Mouse (Mus musculus) embryonic fibroblast, embryonic 13.5 days (primary cell): ENCODE results near the gene Grrp1. TPM values are rescaled to one million over a fixed set of nuclear protein-coding genes. Genes with fewer than 3 reads are reported as not detected.

Experiments used
- H3K27ac ChIP-seq: 2 replicates; pipeline ENCODE4 v1.5.1; 2012; ENCODE audit warnings: low read length, control low read depth, inconsistent platforms; ENCODE audit not compliant: insufficient read depth
- H3K4me1 ChIP-seq: 2 replicates; pipeline ENCODE4 v1.6.1; 2011; ENCODE audit warnings: low read length; ENCODE audit not compliant: control insufficient read depth, insufficient read depth
- H3K4me3 ChIP-seq: 2 replicates; pipeline ENCODE4 v1.5.1; 2011; ENCODE audit warnings: mild to moderate bottlenecking, control low read depth, low read length; ENCODE audit not compliant: insufficient read depth
- CTCF ChIP-seq: IDR thresholded peaks from 2 replicates; pipeline ENCODE4 v1.5.1; 2011; ENCODE audit warnings: mild to moderate bottlenecking, control low read depth, low read length, moderate library complexity, borderline replicate concordance; ENCODE audit not compliant: insufficient read depth
- POLR2A ChIP-seq: IDR thresholded peaks from 2 replicates; pipeline ENCODE4 v1.6.1; 2011; ENCODE audit warnings: low read depth, mild to moderate bottlenecking, control low read depth, low read length, moderate library complexity
- polyA plus RNA-seq: library from polyadenylated mRNA; stranded (reverse); fragments of >200 nt; gene quantifications from 2 replicates; pipeline ENCODE4 v1.2.4, GENCODE M21; 2011; ENCODE audit warnings: low read depth; ENCODE audit not compliant: missing spikeins, insufficient read length

The Grrp1 gene
- polyA plus RNA-seq, 1 experiment, result not detected

DNA sequence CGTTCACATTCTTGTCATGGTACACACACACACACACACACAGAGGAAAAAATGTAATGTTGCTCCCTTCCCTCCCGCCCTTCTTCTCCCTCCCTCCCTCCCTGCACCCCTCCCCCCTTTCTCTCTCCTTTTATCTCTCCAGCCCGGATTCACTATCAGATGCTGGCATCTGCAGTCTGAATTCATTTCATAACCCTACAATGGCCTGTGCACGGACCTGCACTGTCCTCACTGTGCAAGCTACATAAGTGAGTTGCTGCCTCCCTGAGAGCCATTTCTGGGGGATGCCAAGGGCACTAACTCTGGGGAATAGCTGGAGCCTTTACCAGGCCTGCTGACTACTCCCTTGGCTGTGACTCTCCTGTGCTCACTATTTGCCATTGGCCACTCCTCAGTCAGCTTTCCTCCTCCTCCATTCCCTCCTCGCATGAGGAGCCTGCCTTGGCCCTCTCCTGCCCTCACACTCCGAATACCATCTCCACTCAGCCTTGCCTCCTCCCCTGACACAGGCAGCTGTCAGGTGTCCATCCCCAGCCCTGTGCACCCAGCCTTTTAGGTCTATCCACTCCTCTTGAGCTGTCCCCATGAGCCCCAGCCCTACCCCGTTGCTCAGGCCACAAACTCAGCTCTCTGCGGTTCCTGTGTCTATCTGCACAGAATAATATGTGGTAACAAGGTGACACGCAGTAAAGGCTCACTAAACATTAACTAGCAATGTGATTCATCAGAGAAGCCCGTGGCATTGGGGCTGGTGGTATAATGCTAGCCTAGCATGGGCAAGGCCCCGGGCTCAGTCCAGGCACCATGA, 30.9 kb downstream of the Grrp1 start:
- TF ChIP-seq CTCF (no peak), POLR2A (no peak)
- Histone ChIP-seq H3K4me3 (no peak overlapping the region), H3K27ac (no peak overlapping the region), H3K4me1 (no peaks in the 10 kb centered on the region)

DNA sequence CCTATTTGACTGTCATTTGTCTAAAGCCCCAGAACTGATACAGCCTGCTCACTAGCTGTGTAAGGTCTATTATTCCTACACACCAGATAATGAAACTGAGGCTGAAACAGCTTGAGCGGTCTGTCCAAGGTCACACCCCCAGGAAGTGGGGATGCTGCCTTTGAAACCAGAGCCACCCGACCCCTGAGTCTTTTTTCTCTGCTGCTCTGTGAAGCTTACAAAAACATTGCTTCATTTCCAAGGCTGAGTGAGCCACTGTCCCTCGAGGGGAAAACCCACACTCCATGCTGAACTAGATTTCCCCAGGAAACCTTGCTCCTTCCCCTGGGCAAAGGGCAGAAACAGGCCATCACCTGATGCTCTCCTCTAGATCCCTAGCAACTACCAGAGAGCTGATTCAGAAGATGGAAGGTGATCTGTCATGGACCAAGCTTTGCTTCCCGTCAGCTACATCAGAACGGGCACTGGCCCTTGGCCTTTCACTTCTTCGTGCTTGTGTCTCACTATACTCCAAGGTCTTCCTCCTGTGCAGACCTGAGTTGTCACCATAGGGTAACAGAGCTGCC, 47.3 kb downstream of the Grrp1 start:
- Histone ChIP-seq H3K4me1 (no peaks in the 10 kb centered on the region), H3K4me3 (no peak overlapping the region), H3K27ac (no peak overlapping the region)
- TF ChIP-seq POLR2A (no peak), CTCF (no peak)

GRCm38 (mm10) chr4:134203340-134203896, 50.5 kb downstream of the Grrp1 start:
- TF ChIP-seq CTCF (no peak), POLR2A (no peak)
- no peaks in the 10 kb centered on the region for H3K4me1 ChIP-seq
- no peak overlapping the region for H3K27ac ChIP-seq
- no peak overlapping the region for H3K4me3 ChIP-seq

- TF ChIP-seq POLR2A (no peak), CTCF (no peak)
- Histone ChIP-seq H3K4me3 (no peak within 1 kb of the TSS), H3K27ac (no peak within 1 kb of the TSS), H3K4me1 (no peaks in the 10 kb centered on the region)
Observed at GRCm38 (mm10) chr4:134202904-134203303, 51.0 kb downstream of the Grrp1 start, which contains the start of gene Gm7534. Gene Gm7534, minus strand, starts transcription at chr4:134203004.

Other genes starting within 250 kb of the Grrp1 start
- gene Lin28a, start 235.3 kb downstream of the Grrp1 start, polyA plus RNA-seq, result not detected in 2 replicates
- gene Zfp683, start 200.3 kb downstream of the Grrp1 start, polyA plus RNA-seq, result not detected in 2 replicates
- gene Crybg2, start 193.3 kb downstream of the Grrp1 start, polyA plus RNA-seq, result not detected in 2 replicates
- gene Cd52, start 159.0 kb downstream of the Grrp1 start, polyA plus RNA-seq, result 1.0 and 6.0 TPM in 2 replicates
- gene Ubxn11, start 151.5 kb downstream of the Grrp1 start, polyA plus RNA-seq, result 2.6 TPM in 2 replicates
- gene Sh3bgrl3, start 125.3 kb downstream of the Grrp1 start, polyA plus RNA-seq, result 317 and 335 TPM in 2 replicates
- 17.4 and 22.1 TPM in 2 replicates for gene Cep85, start 67.0 kb downstream of the Grrp1 start, polyA plus RNA-seq
- not detected in 2 replicates for gene Gm7534, start 51.1 kb downstream of the Grrp1 start, polyA plus RNA-seq
- not detected in 2 replicates for gene Catsper4, start 26.7 kb downstream of the Grrp1 start, polyA plus RNA-seq
- 0.42 TPM in 1 of 2 replicates, not detected in the other for gene Cnksr1, start 15.7 kb downstream of the Grrp1 start, polyA plus RNA-seq
- gene E130218I03Rik, start 10.4 kb downstream of the Grrp1 start, polyA plus RNA-seq, result not detected in 2 replicates
- 9.5 and 11.9 TPM in 2 replicates for gene Zfp593, start 8.5 kb downstream of the Grrp1 start, polyA plus RNA-seq
- not detected in 2 replicates for gene Gm30191, start 7.2 kb downstream of the Grrp1 start, polyA plus RNA-seq
- 8.5 and 10.3 TPM in 2 replicates for gene Pdik1l, start 33.8 kb upstream of the Grrp1 start, polyA plus RNA-seq
- not detected in 2 replicates for gene Trim63, start 61.0 kb upstream of the Grrp1 start, polyA plus RNA-seq
- not detected in 2 replicates for gene Slc30a2, start 89.1 kb upstream of the Grrp1 start, polyA plus RNA-seq
- 0.58 TPM in 2 replicates for gene Extl1, start 129.7 kb upstream of the Grrp1 start, polyA plus RNA-seq
- 15.9 and 20.7 TPM in 2 replicates for gene Pafah2, start 142.2 kb upstream of the Grrp1 start, polyA plus RNA-seq
- gene Stmn1, start 214.2 kb upstream of the Grrp1 start, polyA plus RNA-seq, result 142 and 293 TPM in 2 replicates
- gene Paqr7, start 242.6 kb upstream of the Grrp1 start, polyA plus RNA-seq, result 6.8 and 9.3 TPM in 2 replicates